In the genomic region with DNA sequence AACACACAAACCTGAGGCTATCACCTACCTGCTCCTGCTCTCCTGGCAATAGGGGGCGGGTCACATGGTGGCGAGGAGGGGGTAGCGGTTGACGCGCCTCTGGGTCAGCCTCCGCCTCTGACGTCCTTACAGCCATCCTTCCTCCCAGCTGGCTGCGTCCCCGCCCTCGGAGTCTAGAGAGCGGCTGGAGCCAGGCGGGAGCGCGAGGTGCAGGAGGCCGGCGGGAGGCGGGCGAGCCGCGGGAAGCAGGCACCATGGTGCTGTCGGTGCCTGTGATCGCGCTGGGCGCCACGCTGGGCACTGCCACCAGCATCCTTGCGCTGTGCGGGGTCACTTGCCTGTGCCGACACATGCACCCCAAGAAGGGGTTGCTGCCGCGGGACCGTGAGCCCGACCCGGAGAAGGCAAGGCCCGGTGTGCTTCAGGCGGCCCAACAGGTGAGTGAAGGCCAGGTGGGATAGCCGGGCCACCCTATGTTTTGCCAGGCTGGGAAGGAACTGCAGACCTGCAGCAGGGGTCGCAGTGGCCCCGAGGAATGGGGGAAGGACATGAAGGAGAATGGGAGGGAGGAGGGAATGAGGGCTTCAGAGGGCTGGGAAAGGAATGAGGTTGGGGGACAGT, we compare ENCODE assay signal across 7 mouse cellular contexts. TPM values are rescaled to one million over a fixed set of nuclear protein-coding genes. Genes with fewer than 3 reads are reported as not detected.
A peak's percentile ranks its signal among the peaks of the same experiment; 100 is the strongest.
DNase-seq lines count a peak whose midpoint lies in the region; ATAC-seq lines count a peak whose summit lies in the region.

A gene (plus strand): TSS at position 166 of the 621 bp plus-strand sequence.

- peak; percentile 75 for DNase-seq in adrenal gland, postnatal 36 days
- peak; percentile 81 for DNase-seq in embryo, embryonic 11 days
- peak; percentile 60 for DNase-seq in neural tube, embryonic 10.5 days (ENCODE audit: extremely low spot score, low spot score)
- peak; percentile 42 for DNase-seq in testis, postnatal 14 days (ENCODE audit: low spot score)

- H3K9ac ChIP-seq in heart, embryonic 12.5 days = peak within 1 kb of the TSS; percentile 61
- peak within 1 kb of the TSS; percentile 52 for H3K9ac ChIP-seq in kidney, embryonic 15.5 days
- H3K9ac ChIP-seq in limb, embryonic 15.5 days = peak within 1 kb of the TSS; percentile 14; the same call in 1 of the 2 replicates

- H3K27me3 ChIP-seq in heart, embryonic 12.5 days (replicated peaks) = peaks cover 64% of the 10 kb centered on the region
- peaks cover 43% of the 10 kb centered on the region for H3K27me3 ChIP-seq in kidney, embryonic 15.5 days
- peaks cover 48% of the 10 kb centered on the region for H3K27me3 ChIP-seq in limb, embryonic 15.5 days

- ATAC-seq in heart, embryonic 12.5 days (ENCODE audit: insufficient number of reproducible peaks, low FRiP score) = peak; percentile 67
- peak; percentile 85 for ATAC-seq in kidney, embryonic 15.5 days (replicated peaks; ENCODE audit: low FRiP score)
- ATAC-seq in limb, embryonic 15.5 days (ENCODE audit: insufficient number of reproducible peaks, low FRiP score, low TSS enrichment, low read depth) = no peak

- H3K4me3 ChIP-seq in heart, embryonic 12.5 days = peak within 1 kb of the TSS; percentile 48
- peak within 1 kb of the TSS; percentile 49 for H3K4me3 ChIP-seq in kidney, embryonic 15.5 days (replicated peaks)
- peak within 1 kb of the TSS; percentile 44 for H3K4me3 ChIP-seq in limb, embryonic 15.5 days

- H3K9me3 ChIP-seq in heart, embryonic 12.5 days (replicated peaks) = no peaks in the 10 kb centered on the region
- no peaks in the 10 kb centered on the region for H3K9me3 ChIP-seq in kidney, embryonic 15.5 days (replicated peaks)
- no peaks in the 10 kb centered on the region for H3K9me3 ChIP-seq in limb, embryonic 15.5 days

- under 1% methylated on average over 38 of the region's 38 CpGs for WGBS in heart, embryonic 12.5 days
- under 1% methylated on average over 38 of the region's 38 CpGs for WGBS in kidney, embryonic 15.5 days
- under 1% methylated on average over 38 of the region's 38 CpGs for WGBS in limb, embryonic 15.5 days

- no peaks in the 10 kb centered on the region for H3K36me3 ChIP-seq in heart, embryonic 12.5 days
- no peaks in the 10 kb centered on the region for H3K36me3 ChIP-seq in kidney, embryonic 15.5 days
- H3K36me3 ChIP-seq in limb, embryonic 15.5 days = no peaks in the 10 kb centered on the region

- peak within 1 kb of the TSS; percentile 90 for H3K4me2 ChIP-seq in heart, embryonic 12.5 days
- H3K4me2 ChIP-seq in kidney, embryonic 15.5 days = peak within 1 kb of the TSS; percentile 90
- H3K4me2 ChIP-seq in limb, embryonic 15.5 days = peak within 1 kb of the TSS; percentile 87

- H3K4me1 ChIP-seq in heart, embryonic 12.5 days (replicated peaks) = peaks cover 12% of the 10 kb centered on the region
- H3K4me1 ChIP-seq in kidney, embryonic 15.5 days = peaks cover 47% of the 10 kb centered on the region
- peaks cover 36% of the 10 kb centered on the region for H3K4me1 ChIP-seq in limb, embryonic 15.5 days

- no peak within 1 kb of the TSS for H3K27ac ChIP-seq in heart, embryonic 12.5 days (ENCODE audit: poor library complexity, severe bottlenecking)
- H3K27ac ChIP-seq in kidney, embryonic 15.5 days = no peak within 1 kb of the TSS
- no peak within 1 kb of the TSS for H3K27ac ChIP-seq in limb, embryonic 15.5 days

RNA-seq across cellular contexts. Expression of the gene that starts here (rescaled TPM):
- total RNA-seq in adrenal gland, postnatal 36 days (2021) = 1 to 10 TPM; 1.1 to 2.0 TPM
- polyA plus RNA-seq in heart, embryonic 12.5 days (2016; fragmentation: Nextera tagmentation; extraction: Ambion mirVana) = 0.52 and 0.63 TPM in 2 replicates
- 4.4 and 6.5 TPM in 2 replicates for polyA plus RNA-seq in kidney, embryonic 15.5 days (2015; fragmentation: Nextera tagmentation; extraction: Ambion mirVana)
- polyA plus RNA-seq in limb, embryonic 15.5 days (2015; fragmentation: Nextera tagmentation; extraction: Ambion mirVana) = 6.2 and 7.0 TPM in 2 replicates

Comparison
In these comparisons a context has a peak if more than half of its experiments do, and no peak if none do; other contexts are left out.
1. Peak in ATAC-seq, H3K4me3 ChIP-seq, H3K9ac ChIP-seq and H3K4me2 ChIP-seq in heart, embryonic 12.5 days; RNA of the gene not detected or under 1 TPM.